Mouse (Mus musculus): ENCODE measurements around the gene Vps54.

DNA sequence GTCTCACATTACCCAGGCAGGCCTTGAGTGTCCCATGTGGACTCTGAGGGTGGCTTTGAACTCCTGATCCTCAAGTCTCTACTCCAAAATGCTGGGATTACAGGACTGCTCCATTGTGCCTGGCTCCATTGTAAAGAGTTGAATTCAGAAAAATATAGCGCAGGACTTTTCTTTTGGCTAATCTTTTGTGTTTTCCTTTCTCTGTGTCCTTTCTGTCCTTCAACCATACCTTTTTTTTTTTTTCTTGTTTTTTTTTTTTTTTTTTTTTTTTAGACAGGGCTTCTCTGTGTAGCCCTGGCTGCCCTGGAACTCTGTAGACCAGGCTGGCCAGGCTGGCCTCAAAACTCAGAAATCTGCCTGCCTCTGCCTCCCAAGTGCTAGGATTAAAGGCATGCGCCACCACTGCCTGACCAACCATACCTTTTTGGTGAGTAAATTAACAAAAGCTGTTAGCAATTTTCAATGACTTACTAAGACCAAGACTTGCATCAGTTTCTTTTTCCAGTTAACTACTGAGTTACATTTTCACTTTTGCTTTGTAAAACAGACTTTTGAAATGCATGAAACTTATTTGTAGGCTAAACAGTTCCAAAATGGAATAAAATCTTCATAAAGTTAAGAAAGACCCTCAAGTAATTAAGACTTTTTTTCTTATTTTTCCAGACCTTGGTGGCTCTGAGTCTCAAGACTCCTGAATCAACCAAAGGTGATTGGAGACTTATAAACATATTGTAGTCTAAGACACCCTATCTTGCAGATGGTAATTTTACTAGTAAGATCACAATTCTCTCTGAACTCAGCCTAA, 1.4 kb upstream of the Vps54 start:
- TF ChIP-seq CTCF (IDR thresholded peaks at IDR 0.05; ENCODE audit: borderline replicate concordance, control insufficient read depth, extremely low read depth, insufficient read depth, low read length, poor library complexity) (no peak), POLR2A (IDR thresholded peaks at IDR 0.05; ENCODE audit: control insufficient read depth, extremely low read depth, insufficient read depth, low read length, poor library complexity) (no peak)
